Mouse (Mus musculus) left cerebral cortex, adult 2 months (tissue): ENCODE measurements around the gene Kctd5. TPM values are rescaled to one million over a fixed set of nuclear protein-coding genes. Genes with fewer than 3 reads are reported as not detected.

Source experiments
- DNase-seq, 2 experiments: peaks; one replicate each; pipeline ENCODE4 v3.0.0; 2021 to 2022; ENCODE audit warnings: low spot score in 2 of 2, mixed read lengths in 1 of 2; ENCODE audit errors: extremely low spot score in 1 of 2
- H3K27ac ChIP-seq: fragments of 200-600 bp; 2 replicates; pipeline ENCODE4 v1.8.1; 2022
- H3K4me3 ChIP-seq: fragments of 200-600 bp; 2 replicates; pipeline ENCODE4 v1.8.1; 2022
- CTCF ChIP-seq: fragments of 200-600 bp; IDR thresholded peaks from 2 replicates; pipeline ENCODE4 v1.8.1; 2022; ENCODE audit warnings: antibody characterized with exemption, mild to moderate bottlenecking, moderate library complexity
- intact Hi-C: fragments of 180-260 bp; cut with DNase I; formaldehyde crosslinking; loops from one replicate; pipeline ENCODE4 v1.15.1; 2025
- microRNA-seq, 2 experiments: library from miRNA; unstranded; fragments of <30 nt; microRNA quantifications; one replicate each; pipeline ENCODE4 v1.2.0; 2021
- total RNA-seq, 2 experiments: library from RNA; stranded (reverse); gene quantifications; 2 replicates each; pipeline ENCODE4 v1.2.3; 2021

Kctd5 gene
- total RNA-seq, 2 experiments from 2014 or later: 25.0 to 26.4 TPM

GRCm38 (mm10) chr17:24004071-24004665 lies 69.1 kb downstream of the Kctd5 start:
- TF ChIP-seq CTCF: no peak
- intact Hi-C loops: no loop called here

GRCm38 (mm10) chr17:24000404-24000803 lies 72.9 kb downstream of the Kctd5 start:
- intact Hi-C loops: no loop called here
- TF ChIP-seq CTCF: no peak

More at GRCm38 (mm10) chr17:24004071-24004665, 69.1 kb downstream of the Kctd5 start:
- no peak for DNase-seq
- Histone ChIP-seq H3K4me3 (no peak overlapping the region), H3K27ac (no peak overlapping the region)

GRCm38 (mm10) chr17:23998383-23998782 lies 74.9 kb downstream of the Kctd5 start:
- TF ChIP-seq CTCF: no peak
- no peak overlapping the region for H3K4me3 ChIP-seq
- no peak for DNase-seq
- no peak overlapping the region for H3K27ac ChIP-seq
- intact Hi-C loops: no loop called here

More at GRCm38 (mm10) chr17:24000404-24000803, 72.9 kb downstream of the Kctd5 start:
- Histone ChIP-seq H3K4me3 (no peak overlapping the region), H3K27ac (no peak overlapping the region)
- DNase-seq: peak; percentile 67 to 87

GRCm38 (mm10) chr17:23997901-23998300 lies 75.4 kb downstream of the Kctd5 start, which contains the start of gene Prss22:
Gene Prss22 (minus strand): TSS chr17:23998100.
- H3K27ac ChIP-seq: no peak within 1 kb of the TSS
- no peak for TF ChIP-seq CTCF
- no peak for DNase-seq
- no peak within 1 kb of the TSS for H3K4me3 ChIP-seq
- intact Hi-C loops: no loop called here

Small RNA genes lying within 50 kb of the gene (microRNA-seq; reads per million reads assigned to microRNA genes)
- gene Gm27700: 0 reads per million in 2 experiments

Other genes starting within 250 kb of the Kctd5 start
- gene Elob, start 244.3 kb downstream of the Kctd5 start, total RNA-seq: 100 to 1,000 TPM; 337 to 365 TPM
- gene Prss33, start 237.4 kb downstream of the Kctd5 start, total RNA-seq: not detected
- gene Prss32, start 229.6 kb downstream of the Kctd5 start, total RNA-seq: not detected
- gene Prss41, start 229.3 kb downstream of the Kctd5 start, total RNA-seq: 1 to 10 TPM; 1.1 to 2.2 TPM
- not detected for gene Prss21, start 205.4 kb downstream of the Kctd5 start, total RNA-seq
- gene Dcpp1, start 192.6 kb downstream of the Kctd5 start, total RNA-seq: not detected
- not detected for gene Dcpp2, start 192.6 kb downstream of the Kctd5 start, total RNA-seq
- not detected for gene Dcpp3, start 156.0 kb downstream of the Kctd5 start, total RNA-seq
- not detected for gene Sbp, start 131.8 kb downstream of the Kctd5 start, total RNA-seq
- not detected for gene Sbpl, start 118.2 kb downstream of the Kctd5 start, total RNA-seq
- gene Prss30, start 92.9 kb downstream of the Kctd5 start, total RNA-seq: 1 to 10 TPM in 1 of 2 experiments, under 1 TPM in 1; 0.45 to 1.1 TPM
- gene Prss22, start 75.4 kb downstream of the Kctd5 start, total RNA-seq: 1 to 10 TPM in 1 of 2 experiments, under 1 TPM in 1; 0.70 to 1.5 TPM
- gene Prss27, start 35.3 kb downstream of the Kctd5 start, total RNA-seq: not detected
- gene Pdpk1, start 77.4 kb upstream of the Kctd5 start, total RNA-seq: 100 to 1,000 TPM; 114 to 116 TPM
- 10 to 100 TPM; 29.2 to 32.0 TPM for gene Amdhd2, start 90.3 kb upstream of the Kctd5 start, total RNA-seq
- gene Atp6v0c, start 96.2 kb upstream of the Kctd5 start, total RNA-seq: 1,000 to 10,000 TPM; 1,211 to 1,240 TPM
- 10 to 100 TPM; 63.3 to 69.7 TPM for gene Tbc1d24, start 132.1 kb upstream of the Kctd5 start, total RNA-seq
- 10 to 100 TPM; 10.5 to 11.5 TPM for gene Ntn3, start 136.0 kb upstream of the Kctd5 start, total RNA-seq
- gene Tedc2, start 147.4 kb upstream of the Kctd5 start, total RNA-seq: 10 to 100 TPM; 10.8 to 11.0 TPM
- 1 to 10 TPM; 7.9 to 8.8 TPM for gene Ccnf, start 178.0 kb upstream of the Kctd5 start, total RNA-seq